Mouse (Mus musculus): ENCODE measurements around the gene Mreg. TPM values are rescaled to one million over a fixed set of nuclear protein-coding genes. Genes with fewer than 3 reads are reported as not detected.

Mreg gene
- polyA plus RNA-seq (2014; fragmentation: Nextera tagmentation; extraction: Ambion mirVana): 9.6 and 12.4 TPM in 2 replicates

DNA sequence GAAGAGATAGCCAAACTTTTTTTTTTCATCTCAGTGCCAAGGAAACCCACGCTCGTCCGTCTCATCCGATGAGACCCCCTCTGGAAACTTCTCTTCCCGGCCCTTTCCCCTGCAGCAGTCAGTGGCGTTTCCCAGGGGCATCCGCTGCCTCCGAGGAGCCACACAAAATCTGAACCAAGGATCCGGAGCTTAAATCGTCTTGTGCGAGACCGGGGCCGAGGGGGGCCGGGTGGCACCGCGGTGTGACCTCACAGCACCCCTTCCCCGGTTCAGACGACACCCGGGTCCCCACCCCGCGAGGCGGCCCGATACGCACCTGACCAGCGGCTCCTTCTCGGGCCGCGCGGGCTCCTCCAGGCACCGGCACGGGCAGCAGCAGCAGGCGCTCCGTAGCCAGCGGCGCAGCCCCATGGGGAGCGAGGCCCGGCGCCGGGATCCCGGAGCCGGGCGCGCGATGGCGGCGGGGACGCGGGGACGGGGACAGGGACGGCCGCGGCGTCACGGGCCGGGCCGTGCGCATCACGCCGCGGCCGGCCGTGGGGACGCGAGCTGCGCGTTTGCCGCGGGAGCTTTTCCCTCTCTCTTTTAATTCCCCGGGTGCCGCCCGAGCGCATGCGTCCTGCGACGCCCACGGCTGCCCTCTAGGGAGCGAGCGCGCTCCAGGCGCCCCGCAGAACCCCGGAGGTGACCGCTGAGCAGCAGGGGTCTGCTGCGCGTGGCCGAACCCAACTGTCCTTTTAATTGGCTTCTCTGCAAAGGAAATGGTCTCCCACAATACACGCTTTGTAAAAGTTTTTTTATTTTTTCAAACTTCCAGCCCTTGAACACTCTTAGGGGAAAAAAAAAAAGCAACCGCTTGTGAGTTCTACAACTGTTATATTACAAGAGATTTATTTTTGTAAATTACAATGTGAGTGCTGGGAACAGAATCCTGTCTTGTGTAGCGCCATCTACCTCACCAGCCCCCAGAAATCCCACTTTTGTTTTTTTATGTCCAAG is at the start of gene Mreg:
Gene Mreg (minus strand): TSS at position 607 of the 999 bp plus-strand sequence.
- Histone ChIP-seq H3K27ac (ENCODE audit: low read depth) (peak within 1 kb of the TSS; percentile 23; the same call in 1 of the 2 replicates), H3K27me3 (replicated peaks; ENCODE audit: control insufficient read depth, insufficient read depth, low read length) (no peaks in the 10 kb centered on the region; the same call in 1 of the 2 replicates), H3K9me3 (ENCODE audit: control insufficient read depth, low read length) (no peaks in the 10 kb centered on the region), H3K4me3 (ENCODE audit: low read depth, low read length) (peak within 1 kb of the TSS; percentile 70), H3K9ac (ENCODE audit: low read length) (peak within 1 kb of the TSS; percentile 57), H3K4me2 (ENCODE audit: low read length) (peak within 1 kb of the TSS; percentile 91), H3K4me1 (replicated peaks; ENCODE audit: control insufficient read depth, insufficient read depth, low read length) (peaks cover 4% of the 10 kb centered on the region; the same call in 1 of the 2 replicates), H3K36me3 (ENCODE audit: control insufficient read depth, insufficient read depth, low read length) (no peaks in the 10 kb centered on the region)
- ATAC-seq (replicated peaks; ENCODE audit: low FRiP score, low TSS enrichment, low read depth) (peak; percentile 71), DNase-seq (ENCODE audit: low spot score) (peak; percentile 87)
- under 1% methylated on average over 77 of the region's 89 CpGs for WGBS

DNA sequence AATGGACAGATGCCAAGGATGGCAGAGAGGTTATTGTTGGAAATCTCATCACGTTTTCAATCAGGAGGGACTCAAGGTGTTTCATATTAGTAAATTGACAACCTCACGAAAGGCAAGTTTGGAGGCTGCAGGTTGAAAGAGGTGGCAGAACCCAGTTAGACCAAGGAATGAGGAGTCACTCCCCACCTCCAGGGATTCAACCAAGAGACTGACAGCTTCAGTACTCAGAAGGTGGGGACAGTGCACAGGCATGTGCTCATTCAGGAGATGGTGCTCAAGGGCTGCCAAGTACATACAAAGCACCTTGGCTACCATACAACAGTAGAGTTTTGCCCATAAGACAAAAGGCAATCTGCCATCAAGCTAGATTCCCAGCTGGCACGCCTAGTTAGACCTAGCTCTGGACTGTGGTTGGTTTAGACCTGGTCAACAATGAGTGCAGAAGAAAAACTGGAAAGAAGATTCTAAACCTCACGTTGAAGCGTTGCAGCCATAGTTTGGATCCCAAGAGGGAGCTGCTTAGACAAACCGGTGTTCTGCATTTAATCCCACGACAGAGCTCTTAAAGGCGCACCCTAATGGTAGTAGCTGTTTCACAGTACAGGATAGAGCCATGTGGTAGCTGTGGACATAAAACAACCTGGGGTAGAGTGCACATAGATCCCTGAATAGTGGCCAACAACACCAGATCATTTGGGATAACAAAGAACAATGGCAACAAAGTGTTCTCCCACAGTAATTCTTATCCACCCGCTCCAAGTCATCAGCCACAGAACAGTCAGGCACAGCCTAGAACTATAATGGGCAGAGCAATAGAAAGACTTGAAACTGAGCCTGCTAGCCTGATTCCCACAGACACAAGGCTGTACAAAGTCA is 44.5 kb upstream of the Mreg start:
- Histone ChIP-seq H3K27me3 (replicated peaks; ENCODE audit: control insufficient read depth, insufficient read depth, low read length) (no peaks in the 10 kb centered on the region), H3K4me3 (ENCODE audit: low read depth, low read length) (no peak overlapping the region), H3K36me3 (ENCODE audit: control insufficient read depth, insufficient read depth, low read length) (peaks cover 4% of the 10 kb centered on the region), H3K4me2 (ENCODE audit: low read length) (no peak overlapping the region; the same call in 1 of the 2 replicates), H3K4me1 (replicated peaks; ENCODE audit: control insufficient read depth, insufficient read depth, low read length) (no peaks in the 10 kb centered on the region; the same call in 1 of the 2 replicates), H3K9ac (ENCODE audit: low read length) (no peak overlapping the region), H3K27ac (ENCODE audit: low read depth) (no peak overlapping the region), H3K9me3 (ENCODE audit: control insufficient read depth, low read length) (no peaks in the 10 kb centered on the region)
- ATAC-seq (replicated peaks; ENCODE audit: low FRiP score, low TSS enrichment, low read depth): no peak
- DNase-seq (ENCODE audit: low spot score): no peak
- WGBS: 85% methylated on average over 9 of the region's 9 CpGs

- WGBS: 27% methylated on average over 11 of the region's 11 CpGs
- Histone ChIP-seq H3K27me3 (replicated peaks; ENCODE audit: control insufficient read depth, insufficient read depth, low read length) (no peaks in the 10 kb centered on the region), H3K36me3 (ENCODE audit: control insufficient read depth, insufficient read depth, low read length) (0 out of 2 replicates have a peak, but pooled peaks cover 3% of the 10 kb centered on the region), H3K9me3 (ENCODE audit: control insufficient read depth, low read length) (no peaks in the 10 kb centered on the region), H3K4me2 (ENCODE audit: low read length) (peak overlapping the region; percentile 61), H3K9ac (ENCODE audit: low read length) (peak overlapping the region; percentile 32; the same call in 1 of the 2 replicates), H3K4me1 (replicated peaks; ENCODE audit: control insufficient read depth, insufficient read depth, low read length) (no peaks in the 10 kb centered on the region; the same call in 1 of the 2 replicates), H3K4me3 (ENCODE audit: low read depth, low read length) (peak overlapping the region; percentile 42), H3K27ac (ENCODE audit: low read depth) (peak overlapping the region; percentile 97)
- DNase-seq (ENCODE audit: low spot score): no peak
- ATAC-seq (replicated peaks; ENCODE audit: low FRiP score, low TSS enrichment, low read depth): no peak
These were observed 43.7 kb upstream of the Mreg start for GRCm38 (mm10) chr1:72255854-72256175.

- no peaks in the 10 kb centered on the region for H3K36me3 ChIP-seq (ENCODE audit: control insufficient read depth, insufficient read depth, low read length)
- H3K4me2 ChIP-seq (ENCODE audit: low read length): peak overlapping the region; percentile 61
- 2% methylated on average over 15 of the region's 15 CpGs for WGBS
- no peaks in the 10 kb centered on the region; the same call in 1 of the 2 replicates for H3K4me1 ChIP-seq (replicated peaks; ENCODE audit: control insufficient read depth, insufficient read depth, low read length)
- peak overlapping the region; percentile 42 for H3K4me3 ChIP-seq (ENCODE audit: low read depth, low read length)
- H3K9me3 ChIP-seq (ENCODE audit: control insufficient read depth, low read length): no peaks in the 10 kb centered on the region
- ATAC-seq (replicated peaks; ENCODE audit: low FRiP score, low TSS enrichment, low read depth) (peak; percentile 90), DNase-seq (ENCODE audit: low spot score) (peak; percentile 85)
- H3K27me3 ChIP-seq (replicated peaks; ENCODE audit: control insufficient read depth, insufficient read depth, low read length): no peaks in the 10 kb centered on the region
- peak overlapping the region; percentile 97 for H3K27ac ChIP-seq (ENCODE audit: low read depth)
- peak overlapping the region; percentile 67 for H3K9ac ChIP-seq (ENCODE audit: low read length)
These were observed 43.2 kb upstream of the Mreg start for GRCm38 (mm10) chr1:72255062-72255853.

GRCm38 (mm10) chr1:72254545-72255061 is 42.5 kb upstream of the Mreg start:
- peak overlapping the region; percentile 61 for H3K4me2 ChIP-seq (ENCODE audit: low read length)
- H3K27me3 ChIP-seq (replicated peaks; ENCODE audit: control insufficient read depth, insufficient read depth, low read length): no peaks in the 10 kb centered on the region
- peak overlapping the region; percentile 67 for H3K9ac ChIP-seq (ENCODE audit: low read length)
- no peaks in the 10 kb centered on the region for H3K9me3 ChIP-seq (ENCODE audit: control insufficient read depth, low read length)
- ATAC-seq (replicated peaks; ENCODE audit: low FRiP score, low TSS enrichment, low read depth): peak; percentile 93
- peak; percentile 96 for DNase-seq (ENCODE audit: low spot score)
- H3K36me3 ChIP-seq (ENCODE audit: control insufficient read depth, insufficient read depth, low read length): no peaks in the 10 kb centered on the region
- H3K4me1 ChIP-seq (replicated peaks; ENCODE audit: control insufficient read depth, insufficient read depth, low read length): no peaks in the 10 kb centered on the region; the same call in 1 of the 2 replicates
- peak overlapping the region; percentile 42 for H3K4me3 ChIP-seq (ENCODE audit: low read depth, low read length)
- under 1% methylated on average over 35 of the region's 35 CpGs for WGBS
- H3K27ac ChIP-seq (ENCODE audit: low read depth): peak overlapping the region; percentile 97

GRCm38 (mm10) chr1:72253881-72254491 is 41.9 kb upstream of the Mreg start:
- peak overlapping the region; percentile 97; the same call in 1 of the 2 replicates for H3K27ac ChIP-seq (ENCODE audit: low read depth)
- H3K9me3 ChIP-seq (ENCODE audit: control insufficient read depth, low read length): no peaks in the 10 kb centered on the region
- 0 out of 2 replicates have a peak overlapping the region, but pooled peaks have one; percentile 6 for H3K9ac ChIP-seq (ENCODE audit: low read length)
- peak overlapping the region; percentile 42 for H3K4me3 ChIP-seq (ENCODE audit: low read depth, low read length)
- H3K27me3 ChIP-seq (replicated peaks; ENCODE audit: control insufficient read depth, insufficient read depth, low read length): no peaks in the 10 kb centered on the region
- no peaks in the 10 kb centered on the region for H3K36me3 ChIP-seq (ENCODE audit: control insufficient read depth, insufficient read depth, low read length)
- no peaks in the 10 kb centered on the region; the same call in 1 of the 2 replicates for H3K4me1 ChIP-seq (replicated peaks; ENCODE audit: control insufficient read depth, insufficient read depth, low read length)
- ATAC-seq (replicated peaks; ENCODE audit: low FRiP score, low TSS enrichment, low read depth) (no peak), DNase-seq (ENCODE audit: low spot score) (no peak)
- 34% methylated on average over 11 of the region's 11 CpGs for WGBS
- H3K4me2 ChIP-seq (ENCODE audit: low read length): peak overlapping the region; percentile 61

- no peaks in the 10 kb centered on the region for H3K36me3 ChIP-seq (ENCODE audit: control insufficient read depth, insufficient read depth, low read length)
- H3K9me3 ChIP-seq (ENCODE audit: control insufficient read depth, low read length): no peaks in the 10 kb centered on the region
- ATAC-seq (replicated peaks; ENCODE audit: low FRiP score, low TSS enrichment, low read depth) (no peak), DNase-seq (ENCODE audit: low spot score) (no peak)
- no peak overlapping the region for H3K9ac ChIP-seq (ENCODE audit: low read length)
- no peak overlapping the region for H3K4me2 ChIP-seq (ENCODE audit: low read length)
- H3K27me3 ChIP-seq (replicated peaks; ENCODE audit: control insufficient read depth, insufficient read depth, low read length): no peaks in the 10 kb centered on the region
- no peaks in the 10 kb centered on the region; the same call in 1 of the 2 replicates for H3K4me1 ChIP-seq (replicated peaks; ENCODE audit: control insufficient read depth, insufficient read depth, low read length)
- 82% methylated on average over 1 of the region's 1 CpGs for WGBS
- no peak overlapping the region for H3K4me3 ChIP-seq (ENCODE audit: low read depth, low read length)
- no peak overlapping the region for H3K27ac ChIP-seq (ENCODE audit: low read depth)
These were observed 39.7 kb upstream of the Mreg start for GRCm38 (mm10) chr1:72251806-72252205.

Data from intestine, embryonic 14.5 days (tissue).